Mouse (Mus musculus) limb, embryonic 14.5 days (tissue): ENCODE measurements around the gene Sipa1. TPM values are rescaled to one million over a fixed set of nuclear protein-coding genes. Genes with fewer than 3 reads are reported as not detected.

Experiments used
- ATAC-seq: fragments of 200-750 bp; cut with Nextera tagmentation; 2 replicates; pipeline ENCODE4 v1.8.0; 2017; ENCODE audit warnings: low read depth, moderate number of reproducible peaks, moderate TSS enrichment; ENCODE audit not compliant: low FRiP score
- DNase-seq: peaks from one replicate; pipeline ENCODE4 v3.0.0-alpha.2; 2015; ENCODE audit warnings: low spot score
- H3K27ac ChIP-seq: fragments of 300-500 bp; sonication (generic); replicated peaks from 2 replicates; pipeline ENCODE4 v1.5.1; 2014; ENCODE audit warnings: low read depth, mild to moderate bottlenecking, low read length, moderate library complexity, mixed read lengths
- H3K27me3 ChIP-seq: fragments of 300-500 bp; sonication (generic); 2 replicates; pipeline ENCODE4 v1.6.1; 2014; ENCODE audit warnings: low read length, mixed read lengths; ENCODE audit not compliant: control insufficient read depth, insufficient read depth
- H3K36me3 ChIP-seq: fragments of 300-500 bp; sonication (generic); 2 replicates; pipeline ENCODE4 v1.6.1; 2014; ENCODE audit warnings: mild to moderate bottlenecking, low read length, moderate library complexity, mixed read lengths; ENCODE audit not compliant: control insufficient read depth, insufficient read depth
- H3K4me1 ChIP-seq: fragments of 300-500 bp; sonication (generic); 2 replicates; pipeline ENCODE4 v1.6.1; 2014; ENCODE audit warnings: antibody characterized with exemption, low read length, mixed read lengths; ENCODE audit not compliant: control insufficient read depth, insufficient read depth
- H3K4me2 ChIP-seq: fragments of 300-500 bp; sonication (generic); replicated peaks from 2 replicates; pipeline ENCODE4 v1.6.1; 2014; ENCODE audit warnings: low read depth, mild to moderate bottlenecking, low read length, moderate library complexity; ENCODE audit not compliant: severe bottlenecking
- H3K4me3 ChIP-seq: fragments of 300-500 bp; sonication (generic); replicated peaks from 2 replicates; pipeline ENCODE4 v1.5.1; 2014; ENCODE audit warnings: low read length
- H3K9ac ChIP-seq: fragments of 300-500 bp; sonication (generic); 2 replicates; pipeline ENCODE4 v1.6.1; 2014; ENCODE audit warnings: mild to moderate bottlenecking, low read depth, low read length, moderate library complexity; ENCODE audit not compliant: severe bottlenecking
- H3K9me3 ChIP-seq: fragments of 300-500 bp; sonication (generic); 2 replicates; pipeline ENCODE4 v1.6.1; 2016; ENCODE audit warnings: low read length; ENCODE audit not compliant: control insufficient read depth
- POLR2A ChIP-seq: fragments of 200-500 bp; IDR thresholded peaks from 2 replicates; pipeline ENCODE4 v1.8.0; 2012; ENCODE audit warnings: inconsistent platforms, mild to moderate bottlenecking, moderate library complexity, borderline replicate concordance; ENCODE audit not compliant: insufficient read depth, insufficient read length; ENCODE audit errors: extremely low read depth
- WGBS: fragments of 180-500 bp; shearing (Covaris S2); extraction: QIAGEN DNeasy Blood & Tissue Kit; methylation state at CpG from one replicate; pipeline ENCODE4 v1.1.7; 2014; 5-methylcytosine and 5-hydroxymethylcytosine counted together
- polyA plus RNA-seq, 2 experiments: library from polyadenylated mRNA; depleted of rRNA in 1 of 2; stranded (reverse) in 1 of 2; unstranded in 1 of 2; fragments of >200 nt; fragmentation: Nextera tagmentation in 1 of 2; extraction: Ambion mirVana in 1 of 2; gene quantifications; 2 replicates each; pipeline versions ENCODE4 v1.2.1 to v1.2.3; 2012 to 2014

Sipa1 gene
- polyA plus RNA-seq, 2 experiments = 27.9 to 62.5 TPM

- peaks cover 70% of the 10 kb centered on the region for H3K36me3 ChIP-seq
- no peaks in the 10 kb centered on the region for H3K9me3 ChIP-seq
- no peak overlapping the region for H3K27ac ChIP-seq
- no peak for TF ChIP-seq POLR2A
- no peak overlapping the region for H3K4me3 ChIP-seq
- H3K4me1 ChIP-seq = peaks cover 15% of the 10 kb centered on the region
- H3K27me3 ChIP-seq = no peaks in the 10 kb centered on the region
- 92% methylated on average over 18 of the region's 18 CpGs for whole genome bisulfite sequencing
- H3K4me2 ChIP-seq = no peak overlapping the region
- H3K9ac ChIP-seq = no peak overlapping the region
- DNase-seq (no peak), ATAC-seq (no peak)
These were observed 2.9 kb upstream of the Sipa1 start for GRCm38 (mm10) chr19:5666386-5666785.

- H3K4me3 ChIP-seq = no peak overlapping the region
- H3K9me3 ChIP-seq = no peaks in the 10 kb centered on the region
- WGBS = 87% methylated on average over 15 of the region's 15 CpGs
- H3K4me1 ChIP-seq = peaks cover 15% of the 10 kb centered on the region
- ATAC-seq (no peak), DNase-seq (no peak)
- TF ChIP-seq POLR2A = no peak
- no peak overlapping the region for H3K27ac ChIP-seq
- peaks cover 66% of the 10 kb centered on the region for H3K36me3 ChIP-seq
- no peak overlapping the region for H3K4me2 ChIP-seq
- H3K9ac ChIP-seq = no peak overlapping the region
- no peaks in the 10 kb centered on the region for H3K27me3 ChIP-seq
These were observed 2.0 kb upstream of the Sipa1 start for GRCm38 (mm10) chr19:5665465-5665864.

GRCm38 (mm10) chr19:5664669-5665257 lies 1.3 kb upstream of the Sipa1 start:
- no peak for TF ChIP-seq POLR2A
- WGBS = 91% methylated on average over 10 of the region's 10 CpGs
- Histone ChIP-seq H3K36me3 (peaks cover 61% of the 10 kb centered on the region), H3K4me2 (no peak overlapping the region), H3K9ac (no peak overlapping the region), H3K27ac (no peak overlapping the region), H3K4me1 (peaks cover 15% of the 10 kb centered on the region), H3K27me3 (no peaks in the 10 kb centered on the region), H3K4me3 (no peak overlapping the region), H3K9me3 (no peaks in the 10 kb centered on the region)
- ATAC-seq (no peak), DNase-seq (no peak)

- H3K4me1 ChIP-seq = peaks cover 15% of the 10 kb centered on the region
These were observed 1.2 kb downstream of the Sipa1 start for GRCm38 (mm10) chr19:5662310-5662709.

GRCm38 (mm10) chr19:5660942-5661751 lies 2.4 kb downstream of the Sipa1 start:
- no peak for TF ChIP-seq POLR2A
- no peaks in the 10 kb centered on the region for H3K9me3 ChIP-seq
- H3K36me3 ChIP-seq = peaks cover 42% of the 10 kb centered on the region
- H3K4me3 ChIP-seq = no peak overlapping the region
- H3K27me3 ChIP-seq = no peaks in the 10 kb centered on the region
- no peak for DNase-seq
- peak overlapping the region; percentile 11 for H3K4me2 ChIP-seq
- whole genome bisulfite sequencing = 86% methylated on average over 16 of the region's 16 CpGs
- 0 out of 2 replicates have a peak overlapping the region, but pooled peaks have one; percentile 21 for H3K9ac ChIP-seq
- peaks cover 15% of the 10 kb centered on the region for H3K4me1 ChIP-seq
- no peak for ATAC-seq
- no peak overlapping the region for H3K27ac ChIP-seq

More at GRCm38 (mm10) chr19:5662310-5662709, 1.2 kb downstream of the Sipa1 start:
- Histone ChIP-seq H3K9ac (peak overlapping the region; percentile 54; the same call in 1 of the 2 replicates), H3K9me3 (no peaks in the 10 kb centered on the region), H3K4me3 (peak overlapping the region; percentile 46), H3K36me3 (peaks cover 49% of the 10 kb centered on the region), H3K27me3 (no peaks in the 10 kb centered on the region), H3K4me2 (peak overlapping the region; percentile 50), H3K27ac (peak overlapping the region; percentile 80)
- no peak for TF ChIP-seq POLR2A
- no peak for ATAC-seq
- 60% methylated on average over 8 of the region's 8 CpGs for WGBS
- no peak for DNase-seq
